Mouse (Mus musculus): Measurements from ENCODE around the gene Zfp385c.

GRCm38 (mm10) chr11:100703851-100704531, 11.7 kb upstream of the Zfp385c start, which contains the start of gene Dhx58:
- TF ChIP-seq CTCF (IDR thresholded peaks at IDR 0.05; ENCODE audit: low read depth, low read length), result no peak
- no peak for TF ChIP-seq POLR2A (IDR thresholded peaks at IDR 0.05; ENCODE audit: borderline replicate concordance, low read depth, low read length)
